Mouse (Mus musculus) forebrain, embryonic 13.5 days (tissue): ENCODE measurements around the gene Gm28044. TPM values are rescaled to one million over a fixed set of nuclear protein-coding genes. Genes with fewer than 3 reads are reported as not detected.
"Not testable (repeated sequence)": the region's sequence is repeated elsewhere in the genome, so short reads cannot be mapped to it uniquely, and the experiment has no call there.

Experiments used
- ATAC-seq: fragments of 200-750 bp; cut with Nextera tagmentation; 2 replicates; pipeline ENCODE4 v1.8.0; 2017
- H3K27ac ChIP-seq: fragments of 300-500 bp; sonication (generic); 2 replicates; pipeline ENCODE4 v1.5.1; 2015; ENCODE audit warnings: inconsistent platforms, mild to moderate bottlenecking, moderate library complexity
- H3K27me3 ChIP-seq: fragments of 300-500 bp; sonication (generic); 2 replicates; pipeline ENCODE4 v1.6.1; 2015; ENCODE audit warnings: mild to moderate bottlenecking, inconsistent platforms
- H3K36me3 ChIP-seq: fragments of 300-500 bp; sonication (generic); 2 replicates; pipeline ENCODE4 v1.6.1; 2015; ENCODE audit warnings: mild to moderate bottlenecking, inconsistent platforms; ENCODE audit not compliant: poor library complexity, severe bottlenecking
- H3K4me1 ChIP-seq: fragments of 300-500 bp; sonication (generic); 2 replicates; pipeline ENCODE4 v1.6.1; 2015; ENCODE audit warnings: inconsistent platforms
- H3K4me2 ChIP-seq: fragments of 300-500 bp; sonication (generic); 2 replicates; pipeline ENCODE4 v1.6.1; 2015; ENCODE audit warnings: inconsistent platforms, mild to moderate bottlenecking, moderate library complexity
- H3K4me3 ChIP-seq: fragments of 300-500 bp; sonication (generic); 2 replicates; pipeline ENCODE4 v1.5.1; 2015; ENCODE audit warnings: mild to moderate bottlenecking, inconsistent platforms
- H3K9ac ChIP-seq: fragments of 300-500 bp; sonication (generic); 2 replicates; pipeline ENCODE4 v1.6.1; 2015; ENCODE audit warnings: mild to moderate bottlenecking, inconsistent platforms
- H3K9me3 ChIP-seq: fragments of 300-500 bp; sonication (generic); replicated peaks from 2 replicates; pipeline ENCODE4 v1.6.1; 2016; ENCODE audit warnings: inconsistent platforms
- WGBS: fragments of 180-500 bp; shearing (Covaris S2); methylation state at CpG from one replicate; pipeline ENCODE4 v1.1.7; 2015; 5-methylcytosine and 5-hydroxymethylcytosine counted together
- polyA plus RNA-seq: library from polyadenylated mRNA; unstranded; fragments of >200 nt; fragmentation: Nextera tagmentation; extraction: Ambion mirVana; gene quantifications from 2 replicates; pipeline ENCODE4 v1.2.1, GENCODE M21; 2015

The Gm28044 gene
- polyA plus RNA-seq: 0.88 TPM in 1 of 2 replicates, not detected in the other

GRCm38 (mm10) chr13:67360131-67360744, at the start of gene Gm28044, which contains the start of gene Zfp953:
Gm28044 (minus strand) TSS chr13:67360536.
Zfp953 (minus strand) TSS chr13:67360605.
- peak; percentile 98 for ATAC-seq
- peaks cover 13% of the 10 kb centered on the region for H3K4me1 ChIP-seq
- peak within 1 kb of the TSS; percentile 67 for H3K9ac ChIP-seq
- no peaks in the 10 kb centered on the region for H3K27me3 ChIP-seq
- H3K4me2 ChIP-seq: peak within 1 kb of the TSS; percentile 70
- H3K4me3 ChIP-seq: peak within 1 kb of the TSS; percentile 66
- no peaks in the 10 kb centered on the region for H3K36me3 ChIP-seq
- 1% methylated on average over 15 of the region's 15 CpGs for WGBS
- no peaks in the 10 kb centered on the region for H3K9me3 ChIP-seq
- H3K27ac ChIP-seq: no peak within 1 kb of the TSS

GRCm38 (mm10) chr13:67399183-67399903, 39.0 kb upstream of the Gm28044 start, which contains the start of gene Zfp429:
Zfp429 (minus strand) TSS chr13:67399819.
- WGBS: 4% methylated on average over 16 of the region's 16 CpGs
- H3K4me3 ChIP-seq: peak within 1 kb of the TSS; percentile 60
- H3K27me3 ChIP-seq, H3K27ac ChIP-seq, H3K9me3 ChIP-seq, H3K4me1 ChIP-seq, H3K36me3 ChIP-seq: not testable (repeated sequence)
- ATAC-seq: peak; percentile 96
- H3K9ac ChIP-seq: peak within 1 kb of the TSS; percentile 51; the same call in 1 of the 2 replicates
- peak within 1 kb of the TSS; percentile 59 for H3K4me2 ChIP-seq

GRCm38 (mm10) chr13:67376255-67376654, 15.9 kb upstream of the Gm28044 start:
- H3K4me3 ChIP-seq, H3K9me3 ChIP-seq, H3K36me3 ChIP-seq, H3K27ac ChIP-seq, H3K4me1 ChIP-seq, H3K4me2 ChIP-seq, H3K27me3 ChIP-seq, H3K9ac ChIP-seq: not testable (repeated sequence)
- 48% methylated on average over 3 of the region's 3 CpGs for WGBS
- ATAC-seq: 0 out of 2 replicates have a peak, but pooled peaks have one; percentile 27

DNA sequence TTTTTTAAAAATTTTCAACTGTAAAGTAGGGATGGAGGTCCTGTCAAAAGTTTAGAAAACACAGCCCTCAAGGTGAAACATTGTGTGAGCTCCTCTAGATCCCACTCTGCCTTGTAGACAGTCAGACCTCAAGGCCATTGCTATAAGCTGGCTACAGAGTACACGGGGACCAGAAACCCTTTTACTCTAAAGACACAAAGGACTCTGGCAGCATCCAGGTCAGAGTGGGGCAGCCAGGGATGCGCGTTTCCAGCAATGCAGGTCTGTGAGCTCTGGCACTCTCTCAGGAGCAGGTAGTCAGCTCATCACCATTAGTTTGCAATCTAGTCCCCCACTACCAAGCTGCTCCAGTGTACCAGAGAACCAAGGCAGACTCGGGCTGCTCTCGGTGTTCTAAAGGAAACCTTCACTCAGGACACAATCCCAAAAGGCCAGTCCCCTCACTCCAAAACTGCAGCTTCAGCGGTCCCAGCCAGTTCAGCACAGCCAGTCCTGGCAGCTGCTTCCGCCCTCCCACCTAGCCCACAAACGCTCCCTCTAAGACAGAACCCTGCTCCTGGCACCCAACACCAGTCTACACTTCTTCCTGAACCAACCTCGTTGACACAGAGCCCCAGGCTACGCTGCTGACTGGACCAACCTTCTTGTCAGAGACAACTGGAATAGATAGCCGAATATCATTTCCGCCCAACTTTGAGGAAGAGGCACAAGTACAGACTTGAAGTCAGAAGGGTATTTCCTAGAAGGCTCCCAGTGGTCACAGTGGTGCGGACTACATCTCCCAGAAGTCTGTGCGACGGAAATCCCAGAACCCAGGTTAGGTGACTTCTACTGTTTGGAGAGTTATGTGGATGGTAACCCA, 14.9 kb upstream of the Gm28044 start, which contains the start of the genes Gm28041 and Zfp456:
Gene Gm28041 (minus strand): TSS at position 684 of the 862 bp plus-strand sequence.
Gene Zfp456 (minus strand): TSS at position 761 of the 862 bp plus-strand sequence.
- WGBS: 23% methylated on average over 15 of the region's 15 CpGs
- H3K27ac ChIP-seq, H3K36me3 ChIP-seq, H3K9me3 ChIP-seq, H3K4me1 ChIP-seq, H3K27me3 ChIP-seq, H3K9ac ChIP-seq: not testable (repeated sequence)
- peak; percentile 91 for ATAC-seq
- Histone ChIP-seq H3K4me3 (peak within 1 kb of the TSS; percentile 36), H3K4me2 (peak within 1 kb of the TSS; percentile 56)

DNA sequence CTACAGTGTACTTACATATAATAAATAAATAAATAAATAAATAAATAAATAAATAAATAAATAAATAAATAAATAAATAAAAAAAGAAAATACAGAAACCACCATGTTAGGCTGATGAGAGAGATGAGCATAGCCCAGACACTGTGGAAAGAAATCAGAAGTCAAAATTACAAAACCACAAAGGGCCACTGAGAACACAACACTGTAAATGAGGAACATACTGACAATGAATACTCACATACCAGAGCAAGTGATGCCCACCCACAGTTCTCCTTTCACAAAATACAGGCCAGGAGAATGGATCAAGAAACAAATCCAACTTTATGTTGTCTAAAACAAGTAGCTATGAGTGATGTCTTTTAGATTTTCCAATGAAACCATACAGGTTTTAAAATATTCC, 8.5 kb downstream of the Gm28044 start:
- Histone ChIP-seq H3K4me3 (no peak overlapping the region), H3K27ac (no peak overlapping the region), H3K4me1 (no peaks in the 10 kb centered on the region), H3K9me3 (no peaks in the 10 kb centered on the region), H3K4me2 (no peak overlapping the region), H3K27me3 (no peaks in the 10 kb centered on the region), H3K36me3 (no peaks in the 10 kb centered on the region), H3K9ac (no peak overlapping the region)
- no peak for ATAC-seq

GRCm38 (mm10) chr13:67343422-67343821, 16.9 kb downstream of the Gm28044 start:
- whole genome bisulfite sequencing: 93% methylated on average over 2 of the region's 2 CpGs
- Histone ChIP-seq H3K4me2 (no peak overlapping the region), H3K27ac (no peak overlapping the region), H3K27me3 (no peaks in the 10 kb centered on the region), H3K4me1 (no peaks in the 10 kb centered on the region), H3K36me3 (no peaks in the 10 kb centered on the region), H3K4me3 (no peak overlapping the region), H3K9ac (no peak overlapping the region), H3K9me3 (no peaks in the 10 kb centered on the region)
- ATAC-seq: no peak

DNA sequence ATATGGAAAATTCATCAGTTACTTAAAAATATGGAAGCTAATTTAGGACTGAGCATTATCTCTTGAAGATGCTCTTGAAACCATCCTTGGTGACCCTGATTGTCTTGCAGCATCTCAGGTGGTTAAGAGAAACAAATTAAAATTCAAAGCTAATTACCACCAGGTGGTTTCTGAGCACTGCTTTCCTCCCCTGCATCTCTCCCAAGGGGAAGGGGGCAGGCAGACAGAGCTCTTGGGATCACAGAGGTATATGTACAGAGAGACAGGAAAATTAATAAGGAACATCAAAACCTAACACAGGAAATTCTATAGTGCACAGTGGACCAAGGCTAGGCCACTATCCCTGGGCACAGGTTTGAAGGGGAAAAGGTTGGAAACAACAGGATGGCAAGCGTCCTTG, 27.5 kb downstream of the Gm28044 start:
- H3K4me2 ChIP-seq: peak overlapping the region; percentile 69
- H3K9me3 ChIP-seq: no peaks in the 10 kb centered on the region
- peak overlapping the region; percentile 62 for H3K9ac ChIP-seq
- H3K4me1 ChIP-seq: peaks cover 4% of the 10 kb centered on the region; the same call in 1 of the 2 replicates
- ATAC-seq: peak; percentile 65
- WGBS: 71% methylated on average over 1 of the region's 1 CpGs
- H3K27me3 ChIP-seq: no peaks in the 10 kb centered on the region
- no peaks in the 10 kb centered on the region for H3K36me3 ChIP-seq
- no peak overlapping the region for H3K27ac ChIP-seq
- peak overlapping the region; percentile 56 for H3K4me3 ChIP-seq

- WGBS: 18% methylated on average over 17 of the region's 17 CpGs
- H3K4me3 ChIP-seq: peak within 1 kb of the TSS; percentile 56
- peak; percentile 94 for ATAC-seq
Observed at GRCm38 (mm10) chr13:67332019-67332724, 28.2 kb downstream of the Gm28044 start, which contains the start of gene Zfp595. Zfp595 (minus strand) TSS chr13:67332570.

GRCm38 (mm10) chr13:67306718-67307117, 53.6 kb downstream of the Gm28044 start:
- ATAC-seq: peak; percentile 73
- H3K4me3 ChIP-seq: peak overlapping the region; percentile 69
- no peaks in the 10 kb centered on the region; the same call in 1 of the 2 replicates for H3K9me3 ChIP-seq
- 30% methylated on average over 5 of the region's 5 CpGs for WGBS
- H3K4me1 ChIP-seq: peaks cover 10% of the 10 kb centered on the region
- no peaks in the 10 kb centered on the region for H3K36me3 ChIP-seq
- no peaks in the 10 kb centered on the region for H3K27me3 ChIP-seq
- H3K4me2 ChIP-seq: peak overlapping the region; percentile 93
- peak overlapping the region; percentile 79; the same call in 1 of the 2 replicates for H3K9ac ChIP-seq
- H3K27ac ChIP-seq: no peak overlapping the region; the same call in 1 of the 2 replicates

More at GRCm38 (mm10) chr13:67332019-67332724, 28.2 kb downstream of the Gm28044 start, which contains the start of gene Zfp595:
- H3K27me3 ChIP-seq: no peaks in the 10 kb centered on the region
- no peak within 1 kb of the TSS for H3K27ac ChIP-seq
- peak within 1 kb of the TSS; percentile 69 for H3K4me2 ChIP-seq
- H3K4me1 ChIP-seq: peaks cover 4% of the 10 kb centered on the region; the same call in 1 of the 2 replicates
- H3K36me3 ChIP-seq: no peaks in the 10 kb centered on the region
- H3K9ac ChIP-seq: peak within 1 kb of the TSS; percentile 62
- no peaks in the 10 kb centered on the region for H3K9me3 ChIP-seq

DNA sequence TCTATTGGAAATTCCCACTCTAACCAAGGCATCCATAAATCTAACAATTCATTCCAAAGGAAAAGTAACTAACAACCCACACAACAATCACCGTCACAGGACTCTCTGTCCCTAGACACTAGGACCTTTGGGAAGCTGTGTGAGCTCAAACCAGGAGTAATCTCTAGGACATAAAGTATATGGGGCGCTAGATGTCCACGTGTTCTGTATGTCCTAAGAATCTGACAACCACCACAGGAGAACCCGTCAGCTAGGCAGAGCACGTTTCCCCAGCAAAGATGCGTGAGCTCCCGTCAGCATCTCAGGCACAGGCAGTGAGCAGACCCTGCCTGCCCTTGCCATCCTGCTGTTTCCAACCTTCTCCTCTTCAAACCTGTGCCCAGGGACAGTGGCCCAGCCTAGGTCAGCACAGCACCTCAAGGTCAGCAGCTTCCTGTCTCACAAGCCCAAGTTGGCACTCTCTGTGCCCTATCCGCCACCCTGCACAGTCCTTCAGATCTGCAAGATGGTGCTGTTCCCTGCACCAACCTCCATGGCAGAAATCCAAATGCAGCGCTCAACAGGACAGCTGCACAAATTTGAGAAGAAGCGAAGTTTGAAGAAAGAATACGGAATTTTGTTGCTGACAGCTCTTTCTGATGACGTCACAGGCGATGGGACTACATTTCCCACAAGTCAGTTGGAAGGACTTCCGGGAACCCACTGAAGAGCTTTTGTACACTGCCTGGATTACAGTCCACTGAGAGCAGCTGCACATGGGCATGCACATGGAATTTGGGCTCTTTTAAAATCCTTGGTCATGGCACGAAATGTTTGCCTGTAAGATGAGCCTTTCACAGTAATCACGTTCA, 54.3 kb downstream of the Gm28044 start, which contains the start of gene Zfp457:
Gene Zfp457 (minus strand): TSS at position 664 of the 851 bp plus-strand sequence.
- peak; percentile 100 for ATAC-seq
- H3K9ac ChIP-seq: peak within 1 kb of the TSS; percentile 79
- H3K4me2 ChIP-seq: peak within 1 kb of the TSS; percentile 93
- H3K4me1 ChIP-seq: peaks cover 10% of the 10 kb centered on the region
- no peaks in the 10 kb centered on the region for H3K36me3 ChIP-seq
- 11% methylated on average over 16 of the region's 16 CpGs for WGBS
- H3K27me3 ChIP-seq: no peaks in the 10 kb centered on the region
- no peaks in the 10 kb centered on the region for H3K9me3 ChIP-seq
- no peak within 1 kb of the TSS; the same call in 1 of the 2 replicates for H3K27ac ChIP-seq
- H3K4me3 ChIP-seq: peak within 1 kb of the TSS; percentile 69
